Mouse (Mus musculus): ENCODE results near the gene R3hdm1. TPM values are rescaled to one million over a fixed set of nuclear protein-coding genes. Genes with fewer than 3 reads are reported as not detected.
"Not testable (repeated sequence)": the region's sequence is repeated elsewhere in the genome, so short reads cannot be mapped to it uniquely, and the experiment has no call there.

The R3hdm1 gene
- polyA plus RNA-seq, 1 experiment from 2014 or later, result 92.9 TPM

DNA sequence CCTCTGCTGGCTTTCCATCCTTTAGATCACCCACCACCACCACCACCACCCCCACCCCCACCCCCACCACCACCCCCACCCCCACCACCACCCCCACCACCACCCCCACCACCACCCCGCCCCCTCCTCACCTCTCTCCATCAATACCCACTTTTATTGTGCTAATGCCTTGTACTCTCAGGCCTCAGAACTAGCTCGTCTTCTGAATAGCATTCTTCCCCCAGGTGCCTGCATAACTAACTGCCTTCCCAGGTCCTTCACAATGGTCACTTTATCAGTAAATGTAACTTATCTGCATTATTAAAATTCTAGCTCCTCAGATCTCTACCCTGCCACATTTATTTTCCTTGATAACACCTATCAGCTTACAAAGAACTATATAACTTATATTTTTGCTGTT lies 8.4 kb upstream of the R3hdm1 start:
- ATAC-seq (ENCODE audit: insufficient number of reproducible peaks, low FRiP score, low TSS enrichment, low read depth), result no peak
- Histone ChIP-seq H3K27me3 (ENCODE audit: control insufficient read depth, insufficient read depth, low read length) (no peaks in the 10 kb centered on the region), H3K4me2 (ENCODE audit: low read depth, severe bottlenecking) (no peak overlapping the region), H3K36me3 (ENCODE audit: control insufficient read depth, insufficient read depth, low read length) (no peaks in the 10 kb centered on the region; the same call in 1 of the 2 replicates), H3K27ac (replicated peaks; ENCODE audit: low read depth, low read length) (no peak overlapping the region), H3K9me3 (ENCODE audit: control insufficient read depth, low read length) (no peaks in the 10 kb centered on the region), H3K9ac (ENCODE audit: low read length) (no peak overlapping the region), H3K4me1 (ENCODE audit: control insufficient read depth, insufficient read depth, low read length) (no peaks in the 10 kb centered on the region), H3K4me3 (ENCODE audit: low read depth, low read length) (no peak overlapping the region)
- 75% methylated on average over 1 of the region's 2 CpGs for WGBS
- DNase-seq (ENCODE audit: low spot score), result no peak

DNA sequence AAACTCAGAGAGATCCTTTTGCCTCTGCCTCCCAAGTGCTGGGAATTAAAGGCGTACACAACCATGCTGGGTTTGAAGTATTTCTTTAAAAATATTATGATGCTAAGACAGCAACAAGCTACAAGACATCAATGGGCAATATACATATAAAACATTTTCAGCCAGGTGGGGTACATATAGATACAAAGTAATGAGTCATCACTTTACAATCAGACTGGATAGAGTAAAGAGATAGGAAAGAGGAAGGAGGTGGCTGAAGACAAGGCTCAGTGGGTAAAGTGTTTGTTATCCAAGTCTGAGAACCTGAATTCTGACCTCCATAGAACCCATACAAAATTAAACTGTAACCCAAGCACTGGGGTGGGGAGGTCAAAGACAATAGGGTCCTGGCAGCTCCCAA lies 4.8 kb upstream of the R3hdm1 start:
- no peak for ATAC-seq (ENCODE audit: insufficient number of reproducible peaks, low FRiP score, low TSS enrichment, low read depth)
- WGBS, result 87% methylated on average over 1 of the region's 1 CpGs
- Histone ChIP-seq H3K9ac (ENCODE audit: low read length) (no peak overlapping the region), H3K4me1 (ENCODE audit: control insufficient read depth, insufficient read depth, low read length) (no peaks in the 10 kb centered on the region), H3K4me3 (ENCODE audit: low read depth, low read length) (no peak overlapping the region), H3K27me3 (ENCODE audit: control insufficient read depth, insufficient read depth, low read length) (no peaks in the 10 kb centered on the region), H3K36me3 (ENCODE audit: control insufficient read depth, insufficient read depth, low read length) (no peaks in the 10 kb centered on the region), H3K4me2 (ENCODE audit: low read depth, severe bottlenecking) (no peak overlapping the region), H3K9me3 (ENCODE audit: control insufficient read depth, low read length) (no peaks in the 10 kb centered on the region), H3K27ac (replicated peaks; ENCODE audit: low read depth, low read length) (no peak overlapping the region)
- DNase-seq (ENCODE audit: low spot score), result no peak

DNA sequence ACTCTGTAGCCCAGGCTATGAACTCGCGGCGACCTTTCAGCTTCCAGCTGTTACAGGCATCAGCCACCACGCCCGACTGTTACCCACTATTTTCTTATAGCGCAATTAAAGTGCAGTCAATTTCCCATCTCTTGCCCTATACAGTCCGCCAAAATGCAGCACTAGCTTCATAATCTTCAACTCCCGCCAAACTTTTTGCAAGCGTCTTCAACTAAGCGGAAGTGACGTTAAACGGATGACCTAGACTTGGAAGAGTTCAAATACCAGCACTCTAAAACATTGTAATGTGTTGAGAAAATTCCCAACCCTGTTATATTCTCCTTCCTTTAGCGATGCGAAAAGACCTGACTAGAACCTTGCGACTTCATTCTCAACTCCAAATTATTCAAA lies 855 bp upstream of the R3hdm1 start:
- Histone ChIP-seq H3K36me3 (ENCODE audit: control insufficient read depth, insufficient read depth, low read length) (no peaks in the 10 kb centered on the region), H3K9me3 (ENCODE audit: control insufficient read depth, low read length) (no peaks in the 10 kb centered on the region), H3K9ac (ENCODE audit: low read length) (peak overlapping the region; percentile 52), H3K4me2 (ENCODE audit: low read depth, severe bottlenecking) (peak overlapping the region; percentile 48), H3K4me3 (ENCODE audit: low read depth, low read length) (peak overlapping the region; percentile 87), H3K27me3 (ENCODE audit: control insufficient read depth, insufficient read depth, low read length) (no peaks in the 10 kb centered on the region), H3K4me1 (ENCODE audit: control insufficient read depth, insufficient read depth, low read length) (0 out of 2 replicates have a peak, but pooled peaks cover 3% of the 10 kb centered on the region), H3K27ac (replicated peaks; ENCODE audit: low read depth, low read length) (no peak overlapping the region)
- 0% methylated on average over 15 of the region's 15 CpGs for WGBS
- peak; percentile 69 for ATAC-seq (ENCODE audit: insufficient number of reproducible peaks, low FRiP score, low TSS enrichment, low read depth)
- peak; percentile 72 for DNase-seq (ENCODE audit: low spot score)

DNA sequence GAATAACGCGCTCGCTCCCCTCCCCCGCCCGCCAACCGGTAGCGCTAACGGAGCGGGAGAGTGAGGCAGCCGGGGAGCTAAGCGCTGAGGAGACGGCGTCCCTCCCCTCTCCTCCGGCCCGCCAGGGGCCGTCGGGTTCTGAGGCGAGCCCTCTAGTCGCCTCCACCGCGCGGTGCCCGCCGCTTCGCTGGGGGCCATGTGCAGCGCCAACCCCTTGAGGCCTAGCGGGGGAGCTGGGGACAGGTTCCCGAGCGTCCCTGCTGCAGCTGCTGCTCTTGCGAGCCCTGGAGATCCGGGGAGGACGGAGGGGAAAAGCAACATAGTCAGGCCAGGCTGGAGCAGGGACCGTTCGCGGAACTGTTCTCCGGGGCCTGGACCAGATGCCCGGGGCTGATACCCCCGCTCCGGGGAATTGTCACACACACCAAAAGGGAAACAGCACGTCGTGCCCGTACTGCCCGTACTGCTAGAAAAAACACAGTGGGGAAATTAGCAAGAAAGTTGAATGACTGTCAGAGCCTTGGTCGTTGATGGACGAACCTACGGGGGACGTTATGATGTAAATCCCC lies 503 bp downstream of the R3hdm1 start:
- Histone ChIP-seq H3K4me1 (ENCODE audit: control insufficient read depth, insufficient read depth, low read length) (0 out of 2 replicates have a peak, but pooled peaks cover 3% of the 10 kb centered on the region), H3K9ac (ENCODE audit: low read length) (peak overlapping the region; percentile 74), H3K36me3 (ENCODE audit: control insufficient read depth, insufficient read depth, low read length) (no peaks in the 10 kb centered on the region), H3K4me3 (ENCODE audit: low read depth, low read length) (peak overlapping the region; percentile 87), H3K9me3 (ENCODE audit: control insufficient read depth, low read length) (no peaks in the 10 kb centered on the region), H3K27ac (replicated peaks; ENCODE audit: low read depth, low read length) (peak overlapping the region; percentile 75), H3K27me3 (ENCODE audit: control insufficient read depth, insufficient read depth, low read length) (no peaks in the 10 kb centered on the region), H3K4me2 (ENCODE audit: low read depth, severe bottlenecking) (peak overlapping the region; percentile 62)
- peak; percentile 66 for DNase-seq (ENCODE audit: low spot score)
- WGBS, result under 1% methylated on average over 46 of the region's 47 CpGs
- ATAC-seq (ENCODE audit: insufficient number of reproducible peaks, low FRiP score, low TSS enrichment, low read depth), result peak; percentile 56

DNA sequence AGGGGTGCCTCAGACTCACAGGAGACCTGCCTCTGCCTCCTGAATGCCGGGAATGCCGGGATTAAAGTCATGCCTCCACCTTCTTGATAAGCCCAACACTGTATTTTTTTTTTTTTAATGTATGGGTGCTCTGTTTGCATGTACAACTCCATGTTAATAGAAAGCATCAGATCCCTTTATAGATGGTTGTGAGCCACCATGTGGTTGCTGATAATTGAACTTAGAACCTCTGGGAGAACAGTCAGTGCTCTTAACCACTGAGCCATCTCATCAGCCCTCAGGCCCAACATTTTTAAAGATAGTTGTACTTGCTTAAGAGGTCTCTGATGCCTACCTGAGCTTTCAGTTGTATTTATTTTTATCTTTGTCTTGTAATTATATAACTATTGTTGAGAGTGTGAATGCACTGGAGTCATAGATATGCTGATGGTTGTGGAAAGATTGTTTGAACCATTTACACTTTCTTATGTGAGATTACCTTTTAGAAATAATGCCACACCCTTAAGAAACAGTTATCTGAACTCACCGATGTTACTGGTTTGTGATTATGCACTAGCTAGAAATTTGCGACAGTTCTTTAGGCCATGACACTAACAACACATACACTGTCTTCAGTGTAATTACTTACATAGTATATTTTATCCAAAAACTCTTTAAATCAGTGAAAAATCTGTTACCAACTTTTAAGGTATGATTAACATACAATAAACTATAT lies 18.0 kb downstream of the R3hdm1 start:
- Histone ChIP-seq H3K4me1 (ENCODE audit: control insufficient read depth, insufficient read depth, low read length) (no peaks in the 10 kb centered on the region), H3K27me3 (ENCODE audit: control insufficient read depth, insufficient read depth, low read length) (no peaks in the 10 kb centered on the region), H3K36me3 (ENCODE audit: control insufficient read depth, insufficient read depth, low read length) (no peaks in the 10 kb centered on the region), H3K9me3 (ENCODE audit: control insufficient read depth, low read length) (no peaks in the 10 kb centered on the region), H3K27ac (replicated peaks; ENCODE audit: low read depth, low read length) (no peak overlapping the region), H3K4me2 (ENCODE audit: low read depth, severe bottlenecking) (no peak overlapping the region), H3K4me3 (ENCODE audit: low read depth, low read length) (no peak overlapping the region), H3K9ac (ENCODE audit: low read length) (no peak overlapping the region)
- ATAC-seq (ENCODE audit: insufficient number of reproducible peaks, low FRiP score, low TSS enrichment, low read depth) (no peak), DNase-seq (ENCODE audit: low spot score) (no peak)
- WGBS, result 95% methylated on average over 4 of the region's 4 CpGs

DNA sequence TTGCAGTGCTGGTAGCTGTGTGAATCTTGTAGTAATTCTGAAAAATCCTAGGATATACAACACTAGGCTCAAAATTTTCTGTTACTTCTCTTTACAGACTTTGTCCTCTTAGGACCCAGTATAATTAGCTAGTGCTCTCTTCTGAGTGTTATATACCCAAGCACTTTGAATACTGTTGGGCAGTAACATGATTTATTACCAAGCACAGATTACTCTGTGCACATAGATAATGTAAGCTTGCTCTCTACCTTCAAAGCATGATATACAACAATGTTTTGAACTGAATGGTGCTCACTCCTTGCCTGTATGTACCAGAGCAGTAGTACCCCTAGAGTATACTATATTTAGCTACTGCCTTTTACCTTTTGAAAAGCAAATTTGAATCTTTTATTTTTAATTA lies 33.1 kb downstream of the R3hdm1 start:
- not testable (repeated sequence) for H3K9me3 ChIP-seq (ENCODE audit: control insufficient read depth, low read length); H3K36me3 ChIP-seq (ENCODE audit: control insufficient read depth, insufficient read depth, low read length); ATAC-seq (ENCODE audit: insufficient number of reproducible peaks, low FRiP score, low TSS enrichment, low read depth); H3K9ac ChIP-seq (ENCODE audit: low read length); H3K4me1 ChIP-seq (ENCODE audit: control insufficient read depth, insufficient read depth, low read length); H3K27me3 ChIP-seq (ENCODE audit: control insufficient read depth, insufficient read depth, low read length); H3K27ac ChIP-seq (replicated peaks; ENCODE audit: low read depth, low read length); H3K4me2 ChIP-seq (ENCODE audit: low read depth, severe bottlenecking); H3K4me3 ChIP-seq (ENCODE audit: low read depth, low read length); DNase-seq (ENCODE audit: low spot score)

DNA sequence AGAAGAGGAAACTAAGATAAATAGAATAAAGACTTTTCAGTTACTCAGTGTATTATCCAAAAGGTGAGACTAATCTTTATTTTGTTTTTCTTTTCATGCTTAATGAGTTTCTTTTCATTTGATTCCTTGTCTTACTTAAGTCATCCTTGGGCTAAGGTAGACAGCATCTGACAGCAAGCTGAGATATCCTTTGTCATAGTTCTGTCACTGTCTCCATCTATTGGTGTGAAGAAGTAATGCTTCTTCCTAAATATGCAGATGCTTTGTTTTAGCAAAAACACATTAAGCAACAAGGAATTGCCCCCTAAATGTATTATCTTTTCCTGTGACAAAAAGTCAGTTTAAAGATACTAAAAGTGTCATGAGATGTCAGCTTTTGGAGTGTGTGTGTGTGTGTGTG lies 37.9 kb downstream of the R3hdm1 start:
- DNase-seq (ENCODE audit: low spot score) (no peak), ATAC-seq (ENCODE audit: insufficient number of reproducible peaks, low FRiP score, low TSS enrichment, low read depth) (no peak)
- Histone ChIP-seq H3K4me1 (ENCODE audit: control insufficient read depth, insufficient read depth, low read length) (no peaks in the 10 kb centered on the region), H3K9ac (ENCODE audit: low read length) (no peak overlapping the region), H3K27ac (replicated peaks; ENCODE audit: low read depth, low read length) (no peak overlapping the region), H3K27me3 (ENCODE audit: control insufficient read depth, insufficient read depth, low read length) (no peaks in the 10 kb centered on the region), H3K36me3 (ENCODE audit: control insufficient read depth, insufficient read depth, low read length) (no peaks in the 10 kb centered on the region), H3K9me3 (ENCODE audit: control insufficient read depth, low read length) (no peaks in the 10 kb centered on the region), H3K4me2 (ENCODE audit: low read depth, severe bottlenecking) (no peak overlapping the region), H3K4me3 (ENCODE audit: low read depth, low read length) (no peak overlapping the region)

DNA sequence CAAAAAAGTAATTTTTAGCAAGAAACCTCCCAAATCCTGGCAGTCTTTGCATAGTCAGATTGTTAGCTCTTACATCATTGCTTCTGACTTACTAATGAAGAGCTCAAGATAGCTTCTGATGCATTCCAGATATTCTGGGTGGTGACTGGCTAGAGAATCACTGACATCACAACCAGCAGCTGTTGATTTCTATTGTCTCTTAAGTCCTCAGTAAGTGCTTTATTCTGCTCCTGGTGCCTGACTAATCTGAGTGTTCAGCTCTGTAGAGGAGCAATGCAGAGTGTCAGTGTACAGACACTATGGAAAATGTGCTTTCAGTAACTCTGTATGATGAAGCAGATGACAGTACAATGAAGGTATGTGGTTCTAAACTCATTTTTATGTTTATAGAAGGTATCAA lies 38.6 kb downstream of the R3hdm1 start:
- H3K4me1 ChIP-seq (ENCODE audit: control insufficient read depth, insufficient read depth, low read length), result no peaks in the 10 kb centered on the region
- no peak overlapping the region for H3K9ac ChIP-seq (ENCODE audit: low read length)
- no peak overlapping the region for H3K4me3 ChIP-seq (ENCODE audit: low read depth, low read length)
- DNase-seq (ENCODE audit: low spot score) (no peak), ATAC-seq (ENCODE audit: insufficient number of reproducible peaks, low FRiP score, low TSS enrichment, low read depth) (no peak)
- H3K4me2 ChIP-seq (ENCODE audit: low read depth, severe bottlenecking), result no peak overlapping the region
- no peaks in the 10 kb centered on the region for H3K36me3 ChIP-seq (ENCODE audit: control insufficient read depth, insufficient read depth, low read length)
- no peaks in the 10 kb centered on the region for H3K27me3 ChIP-seq (ENCODE audit: control insufficient read depth, insufficient read depth, low read length)
- H3K9me3 ChIP-seq (ENCODE audit: control insufficient read depth, low read length), result no peaks in the 10 kb centered on the region
- no peak overlapping the region for H3K27ac ChIP-seq (replicated peaks; ENCODE audit: low read depth, low read length)

DNA sequence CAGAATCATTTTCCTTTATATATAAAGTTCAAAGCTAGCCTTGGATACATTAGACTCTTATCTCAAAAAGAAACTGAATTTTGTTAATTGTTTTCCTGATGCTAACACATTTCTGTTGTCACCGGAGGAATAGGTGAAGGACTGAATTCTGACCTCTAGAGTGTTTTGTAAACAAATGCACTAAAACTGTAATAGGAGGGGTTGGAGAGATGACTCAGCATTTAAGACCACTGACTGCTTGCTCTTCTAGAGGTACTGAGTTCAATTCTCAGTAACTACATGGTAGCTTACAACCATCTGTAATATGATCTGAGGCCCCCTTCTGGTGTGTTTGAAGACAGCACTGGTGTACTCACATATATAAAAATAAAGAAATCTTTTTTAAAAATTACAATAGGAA lies 63.9 kb downstream of the R3hdm1 start:
- 95% methylated on average over 1 of the region's 1 CpGs for WGBS
- no peak for ATAC-seq (ENCODE audit: insufficient number of reproducible peaks, low FRiP score, low TSS enrichment, low read depth)

More for the DNA sequence above, 63.9 kb downstream of the R3hdm1 start:
- Histone ChIP-seq H3K9ac (ENCODE audit: low read length) (no peak overlapping the region), H3K27ac (replicated peaks; ENCODE audit: low read depth, low read length) (no peak overlapping the region), H3K4me2 (ENCODE audit: low read depth, severe bottlenecking) (no peak overlapping the region), H3K36me3 (ENCODE audit: control insufficient read depth, insufficient read depth, low read length) (no peaks in the 10 kb centered on the region), H3K9me3 (ENCODE audit: control insufficient read depth, low read length) (no peaks in the 10 kb centered on the region), H3K27me3 (ENCODE audit: control insufficient read depth, insufficient read depth, low read length) (no peaks in the 10 kb centered on the region), H3K4me3 (ENCODE audit: low read depth, low read length) (no peak overlapping the region), H3K4me1 (ENCODE audit: control insufficient read depth, insufficient read depth, low read length) (no peaks in the 10 kb centered on the region)
- DNase-seq (ENCODE audit: low spot score), result no peak

Data from limb, embryonic 11.5 days (tissue).